Mouse (Mus musculus) intestine, postnatal 0 days (tissue): ENCODE measurements around the gene Shld2. TPM values are rescaled to one million over a fixed set of nuclear protein-coding genes. Genes with fewer than 3 reads are reported as not detected.

Experiments used
- ATAC-seq: fragments of 200-750 bp; cut with Nextera tagmentation; 2 replicates; pipeline ENCODE4 v1.8.0; 2017; ENCODE audit warnings: mild to moderate bottlenecking, moderate TSS enrichment, moderate library complexity
- H3K27ac ChIP-seq: fragments of 300-500 bp; sonication (generic); 2 replicates; pipeline ENCODE4 v1.5.1; 2014; ENCODE audit warnings: mild to moderate bottlenecking, low read depth, low read length, moderate library complexity
- H3K27me3 ChIP-seq: fragments of 300-500 bp; sonication (generic); replicated peaks from 2 replicates; pipeline ENCODE4 v1.6.1; 2014; ENCODE audit warnings: low read length, mixed read lengths; ENCODE audit not compliant: control insufficient read depth, insufficient read depth
- H3K36me3 ChIP-seq: fragments of 300-500 bp; sonication (generic); 2 replicates; pipeline ENCODE4 v1.6.1; 2014; ENCODE audit warnings: mild to moderate bottlenecking, moderate library complexity; ENCODE audit not compliant: control insufficient read depth, insufficient read depth
- H3K4me1 ChIP-seq: fragments of 300-500 bp; sonication (generic); replicated peaks from 2 replicates; pipeline ENCODE4 v1.6.1; 2014; ENCODE audit warnings: antibody characterized with exemption, low read length, mixed read lengths; ENCODE audit not compliant: control insufficient read depth, insufficient read depth
- H3K4me2 ChIP-seq: fragments of 300-500 bp; sonication (generic); replicated peaks from 2 replicates; pipeline ENCODE4 v1.6.1; 2014; ENCODE audit warnings: low read depth, mild to moderate bottlenecking, moderate library complexity
- H3K4me3 ChIP-seq: fragments of 300-500 bp; sonication (generic); 2 replicates; pipeline ENCODE4 v1.5.1; 2014; ENCODE audit warnings: low read depth, low read length
- H3K9ac ChIP-seq: fragments of 300-500 bp; sonication (generic); 2 replicates; pipeline ENCODE4 v1.6.1; 2014; ENCODE audit warnings: mild to moderate bottlenecking, low read depth, low read length
- H3K9me3 ChIP-seq: fragments of 300-500 bp; sonication (generic); 2 replicates; pipeline ENCODE4 v1.6.1; 2016; ENCODE audit warnings: mixed run types; ENCODE audit not compliant: control insufficient read depth
- CTCF ChIP-seq: sonication (generic); IDR thresholded peaks from 2 replicates; pipeline ENCODE4 v1.5.1; 2016; ENCODE audit warnings: low read depth, mild to moderate bottlenecking, control low read depth, antibody characterized with exemption, moderate library complexity
- WGBS: fragments of 180-500 bp; shearing (Covaris S2); extraction: QIAGEN DNeasy Blood & Tissue Kit; methylation state at CpG from one replicate; pipeline ENCODE4 v1.1.7; 2014; 5-methylcytosine and 5-hydroxymethylcytosine counted together
- polyA plus RNA-seq: library from polyadenylated mRNA; unstranded; fragments of >200 nt; fragmentation: Nextera tagmentation; extraction: Ambion mirVana; gene quantifications from 2 replicates; pipeline ENCODE4 v1.2.1, GENCODE M21; 2015

Shld2 gene
- polyA plus RNA-seq: 3.1 and 3.9 TPM in 2 replicates

DNA sequence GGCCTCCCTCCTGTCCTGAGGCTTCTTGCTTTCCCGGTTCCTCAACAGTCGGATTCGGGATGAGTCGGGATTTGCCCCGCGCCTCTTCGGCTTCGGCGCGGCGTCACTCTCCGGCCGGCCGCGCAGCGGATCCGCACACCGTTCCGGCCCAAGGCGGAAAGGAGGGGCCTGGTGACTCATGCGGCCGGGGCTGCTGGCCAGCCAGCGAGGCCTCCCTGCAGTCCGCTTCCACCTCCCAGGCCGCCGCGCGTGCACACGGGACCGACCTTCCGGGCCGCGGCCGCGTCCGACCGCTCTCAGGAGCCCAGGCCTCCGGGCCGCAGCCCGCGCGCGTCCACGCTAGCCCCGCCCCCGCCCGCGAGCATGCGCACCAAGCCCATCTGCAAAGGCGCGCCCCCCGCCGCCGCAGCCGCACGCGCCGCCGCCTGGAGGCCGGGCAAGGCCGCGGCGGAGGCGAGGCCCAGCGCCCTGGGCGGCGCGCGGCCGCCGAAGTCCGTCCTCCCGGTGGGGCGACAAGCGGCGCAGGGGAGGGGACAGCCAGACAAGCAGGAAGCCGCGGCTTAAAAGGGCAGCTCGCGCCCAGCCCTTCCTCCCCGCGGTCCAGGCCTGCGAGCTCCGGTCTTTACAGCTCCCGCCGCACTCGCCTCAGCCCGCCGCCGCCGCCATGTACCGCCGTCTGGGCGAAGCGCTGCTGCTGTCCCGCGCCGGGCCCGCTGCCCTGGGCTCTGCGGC lies at the start of gene Shld2, which contains the start of gene Glud1:
Gene Shld2 (minus strand): TSS at position 260 of the 732 bp plus-strand sequence.
Gene Glud1 (plus strand): TSS at position 494 of the 732 bp plus-strand sequence.
- H3K36me3 ChIP-seq: no peaks in the 10 kb centered on the region; the same call in 1 of the 2 replicates
- H3K9ac ChIP-seq: peak within 1 kb of the TSS; percentile 87
- no peaks in the 10 kb centered on the region for H3K27me3 ChIP-seq
- under 1% methylated on average over 93 of the region's 100 CpGs for WGBS
- H3K4me1 ChIP-seq: 0 out of 2 replicates have a peak, but pooled peaks cover 2% of the 10 kb centered on the region
- H3K27ac ChIP-seq: peak within 1 kb of the TSS; percentile 96
- peak; percentile 34 for TF ChIP-seq CTCF
- peak within 1 kb of the TSS; percentile 86 for H3K4me2 ChIP-seq
- H3K9me3 ChIP-seq: no peaks in the 10 kb centered on the region
- H3K4me3 ChIP-seq: peak within 1 kb of the TSS; percentile 92
- ATAC-seq: peak; percentile 97

GRCm38 (mm10) chr14:34359676-34360244 lies 49.5 kb upstream of the Shld2 start:
- 48% methylated on average over 5 of the region's 5 CpGs for WGBS
- Histone ChIP-seq H3K4me1 (0 out of 2 replicates have a peak, but pooled peaks cover 3% of the 10 kb centered on the region), H3K9me3 (no peaks in the 10 kb centered on the region), H3K36me3 (no peaks in the 10 kb centered on the region), H3K9ac (no peak overlapping the region), H3K27me3 (no peaks in the 10 kb centered on the region), H3K4me2 (no peak overlapping the region), H3K4me3 (no peak overlapping the region), H3K27ac (no peak overlapping the region)
- no peak for TF ChIP-seq CTCF
- ATAC-seq: no peak

- ATAC-seq: no peak
- no peak for TF ChIP-seq CTCF
- 63% methylated on average over 7 of the region's 7 CpGs for WGBS
- Histone ChIP-seq H3K36me3 (no peaks in the 10 kb centered on the region), H3K4me2 (no peak overlapping the region), H3K4me3 (no peak overlapping the region), H3K4me1 (no peaks in the 10 kb centered on the region), H3K27me3 (no peaks in the 10 kb centered on the region), H3K9ac (no peak overlapping the region), H3K27ac (no peak overlapping the region), H3K9me3 (no peaks in the 10 kb centered on the region)
Observed at GRCm38 (mm10) chr14:34357671-34358455, 47.6 kb upstream of the Shld2 start.

DNA sequence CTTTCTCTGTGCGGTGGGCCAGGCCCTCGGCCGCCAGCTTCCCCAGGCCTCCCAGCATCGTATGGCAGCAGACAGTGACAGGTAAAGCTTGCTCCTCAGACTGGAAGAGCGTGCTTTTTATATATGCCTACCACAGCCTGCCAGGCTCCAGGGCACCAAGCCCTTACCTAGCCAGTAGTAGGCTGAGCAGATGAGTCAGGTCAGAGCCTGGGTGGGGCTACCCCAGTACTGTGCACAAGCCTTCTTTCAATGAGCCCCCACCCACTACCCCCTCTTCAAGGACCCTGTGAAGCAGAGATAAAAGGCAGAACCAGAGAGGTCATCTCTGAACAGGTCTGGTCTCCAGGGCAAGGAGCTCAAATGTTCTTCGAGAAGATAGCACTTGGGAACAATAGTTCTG lies 45.0 kb upstream of the Shld2 start, which contains the start of gene Fam25c:
Gene Fam25c (minus strand): TSS at position 133 of the 400 bp plus-strand sequence.
- TF ChIP-seq CTCF: no peak
- Histone ChIP-seq H3K9ac (no peak within 1 kb of the TSS), H3K36me3 (no peaks in the 10 kb centered on the region), H3K27ac (no peak within 1 kb of the TSS), H3K4me1 (no peaks in the 10 kb centered on the region), H3K9me3 (no peaks in the 10 kb centered on the region), H3K4me2 (no peak within 1 kb of the TSS), H3K27me3 (no peaks in the 10 kb centered on the region), H3K4me3 (no peak within 1 kb of the TSS)
- no peak for ATAC-seq
- 77% methylated on average over 6 of the region's 6 CpGs for WGBS

- WGBS: 61% methylated on average over 4 of the region's 4 CpGs
- Histone ChIP-seq H3K4me3 (no peak overlapping the region), H3K27me3 (no peaks in the 10 kb centered on the region), H3K4me1 (no peaks in the 10 kb centered on the region), H3K9ac (no peak overlapping the region), H3K27ac (no peak overlapping the region), H3K9me3 (no peaks in the 10 kb centered on the region), H3K4me2 (no peak overlapping the region), H3K36me3 (no peaks in the 10 kb centered on the region)
- ATAC-seq: no peak
- no peak for TF ChIP-seq CTCF
Observed at GRCm38 (mm10) chr14:34354456-34354855, 44.2 kb upstream of the Shld2 start.

GRCm38 (mm10) chr14:34353326-34353725 lies 43.0 kb upstream of the Shld2 start:
- no peak for TF ChIP-seq CTCF
- ATAC-seq: no peak
- 86% methylated on average over 3 of the region's 3 CpGs for WGBS
- no peak overlapping the region for H3K4me3 ChIP-seq
- H3K4me1 ChIP-seq: no peaks in the 10 kb centered on the region
- H3K9ac ChIP-seq: no peak overlapping the region
- no peak overlapping the region for H3K27ac ChIP-seq
- H3K4me2 ChIP-seq: no peak overlapping the region
- no peaks in the 10 kb centered on the region for H3K27me3 ChIP-seq
- H3K36me3 ChIP-seq: no peaks in the 10 kb centered on the region
- no peaks in the 10 kb centered on the region for H3K9me3 ChIP-seq
